Comparison of ENCODE assay signal across 8 mouse cellular contexts in the genomic region with DNA sequence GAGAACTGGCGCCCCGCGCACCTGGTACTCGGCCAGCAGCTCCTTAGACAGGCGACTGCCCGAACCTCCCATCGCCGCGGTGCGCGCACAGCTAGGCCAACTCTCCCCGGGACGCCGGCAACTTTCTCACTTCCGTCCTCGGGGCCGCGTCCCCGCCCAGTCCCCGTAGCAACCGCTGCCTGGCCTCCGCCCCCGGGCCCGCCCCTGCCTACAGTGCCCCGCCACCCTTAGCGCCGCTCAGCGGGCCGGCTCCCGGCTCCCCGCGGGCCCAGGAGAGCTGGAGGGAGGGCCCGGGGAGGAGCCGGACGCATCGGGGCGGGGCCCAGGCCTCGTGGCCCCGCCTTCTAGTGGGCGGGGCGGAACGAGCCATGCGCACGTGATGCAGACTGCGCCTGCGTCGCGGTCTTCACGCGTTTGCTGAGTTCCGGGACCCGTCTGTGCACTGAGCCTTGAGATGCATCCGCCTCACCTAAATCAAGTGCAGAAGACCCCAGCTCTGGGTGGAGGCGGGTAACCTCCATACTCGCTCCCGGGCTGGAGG. TPM values are rescaled to one million over a fixed set of nuclear protein-coding genes. Genes with fewer than 3 reads are reported as not detected.
DNase-seq lines count a peak whose midpoint lies in the region; ATAC-seq and TF ChIP-seq lines count a peak whose summit lies in the region.

A gene (minus strand): TSS at position 325 of the 541 bp plus-strand sequence.
A gene (plus strand): TSS at position 377 of the 541 bp plus-strand sequence.

- TF ChIP-seq EP300 in heart, adult 2 months (IDR thresholded peaks at IDR 0.05; ENCODE audit: insufficient read depth, low read depth, low read length) = peak; percentile 50; the same call in 1 of the 2 replicates

- H3K79me2 ChIP-seq in heart, adult 2 months (replicated peaks; ENCODE audit: control insufficient read depth, insufficient read depth, low read length) = no peaks in the 10 kb centered on the region; the same call in 1 of the 2 replicates

- peaks cover 10% of the 10 kb centered on the region for H3K36me3 ChIP-seq in embryonic facial prominence, embryonic 13.5 days
- H3K36me3 ChIP-seq in heart, adult 2 months (ENCODE audit: control insufficient read depth, insufficient read depth, low read length) = no peaks in the 10 kb centered on the region
- peaks cover 9% of the 10 kb centered on the region for H3K36me3 ChIP-seq in limb, embryonic 14.5 days (ENCODE audit: control insufficient read depth, insufficient read depth, low read length)
- 0 out of 2 replicates have a peak, but pooled peaks cover 3% of the 10 kb centered on the region for H3K36me3 ChIP-seq in midbrain, postnatal 0 days (ENCODE audit: insufficient read depth, low read length)

- H3K4me1 ChIP-seq in embryonic facial prominence, embryonic 13.5 days = peaks cover 25% of the 10 kb centered on the region
- H3K4me1 ChIP-seq in heart, adult 2 months (ENCODE audit: control insufficient read depth, insufficient read depth, low read length) = peaks cover 2% of the 10 kb centered on the region; the same call in 1 of the 2 replicates
- H3K4me1 ChIP-seq in limb, embryonic 14.5 days (ENCODE audit: control insufficient read depth, insufficient read depth, low read length) = peaks cover 11% of the 10 kb centered on the region
- H3K4me1 ChIP-seq in midbrain, postnatal 0 days (ENCODE audit: insufficient read depth, low read length) = no peaks in the 10 kb centered on the region

- H3K27ac ChIP-seq in embryonic facial prominence, embryonic 13.5 days = peak within 1 kb of the TSS; percentile 63
- H3K27ac ChIP-seq in heart, adult 2 months = peak within 1 kb of the TSS; percentile 69
- H3K27ac ChIP-seq in limb, embryonic 14.5 days (replicated peaks; ENCODE audit: low read depth, low read length) = no peak within 1 kb of the TSS; the same call in 1 of the 2 replicates
- H3K27ac ChIP-seq in midbrain, postnatal 0 days (ENCODE audit: low read depth, low read length) = peak within 1 kb of the TSS; percentile 67; the same call in 1 of the 2 replicates

- peak within 1 kb of the TSS; percentile 83 for H3K9ac ChIP-seq in embryonic facial prominence, embryonic 13.5 days
- H3K9ac ChIP-seq in heart, adult 2 months (ENCODE audit: low read depth, low read length) = peak within 1 kb of the TSS; percentile 71
- H3K9ac ChIP-seq in limb, embryonic 14.5 days (ENCODE audit: low read depth, low read length, severe bottlenecking) = peak within 1 kb of the TSS; percentile 62
- peak within 1 kb of the TSS; percentile 62 for H3K9ac ChIP-seq in midbrain, postnatal 0 days (replicated peaks; ENCODE audit: low read length, poor library complexity, severe bottlenecking)

- 0 out of 2 replicates have a peak, but pooled peaks cover 4% of the 10 kb centered on the region for H3K27me3 ChIP-seq in embryonic facial prominence, embryonic 13.5 days
- H3K27me3 ChIP-seq in heart, adult 2 months (ENCODE audit: control insufficient read depth, insufficient read depth, low read length) = no peaks in the 10 kb centered on the region
- H3K27me3 ChIP-seq in limb, embryonic 14.5 days (ENCODE audit: control insufficient read depth, insufficient read depth, low read length) = no peaks in the 10 kb centered on the region
- H3K27me3 ChIP-seq in midbrain, postnatal 0 days (ENCODE audit: insufficient read depth, low read length) = no peaks in the 10 kb centered on the region; the same call in 1 of the 2 replicates

- peak; percentile 97 for ATAC-seq in embryonic facial prominence, embryonic 13.5 days (ENCODE audit: insufficient number of reproducible peaks, insufficient read depth, low FRiP score, low TSS enrichment, low read depth)
- peak; percentile 98 for ATAC-seq in limb, embryonic 14.5 days (ENCODE audit: low FRiP score, low read depth)
- peak; percentile 95 for ATAC-seq in midbrain, postnatal 0 days (ENCODE audit: low FRiP score)

- peak; percentile 85 for TF ChIP-seq POLR2A in heart, adult 2 months (IDR thresholded peaks at IDR 0.05; ENCODE audit: insufficient read depth, low read depth, low read length)
- 0 out of 2 replicates have a peak, but pooled peaks have one; percentile 11 for TF ChIP-seq POLR2A in limb, embryonic 14.5 days (IDR thresholded peaks at IDR 0.05; ENCODE audit: borderline replicate concordance, extremely low read depth, insufficient read depth, insufficient read length)

- TF ChIP-seq CTCF in heart, adult 2 months (IDR thresholded peaks at IDR 0.05) = no peak
- TF ChIP-seq CTCF in midbrain, postnatal 0 days (IDR thresholded peaks at IDR 0.05) = no peak

- peak within 1 kb of the TSS; percentile 87 for H3K4me2 ChIP-seq in embryonic facial prominence, embryonic 13.5 days
- peak within 1 kb of the TSS; percentile 94 for H3K4me2 ChIP-seq in limb, embryonic 14.5 days (replicated peaks; ENCODE audit: low read depth, low read length, severe bottlenecking)
- H3K4me2 ChIP-seq in midbrain, postnatal 0 days (ENCODE audit: low read depth, low read length, poor library complexity, severe bottlenecking) = peak within 1 kb of the TSS; percentile 76

- peak; percentile 97 for DNase-seq in 3134 (ENCODE audit: extremely low read depth, insufficient read length, low spot score)
- peak; percentile 99 for DNase-seq in adrenal gland, postnatal 36 days
- peak; percentile 99 for DNase-seq in heart, adult 2 months
- peak; percentile 97 to 98 for DNase-seq in kidney, adult 8-10 months
- DNase-seq in limb, embryonic 14.5 days (ENCODE audit: low spot score) = peak; percentile 95
- peak; percentile 97 for DNase-seq in midbrain, postnatal 0 days (ENCODE audit: low spot score)
- peak; percentile 98 for DNase-seq in spleen, postnatal 14 days (ENCODE audit: low spot score in 2 of 2)

- H3K9me3 ChIP-seq in embryonic facial prominence, embryonic 13.5 days = no peaks in the 10 kb centered on the region
- H3K9me3 ChIP-seq in limb, embryonic 14.5 days (ENCODE audit: control insufficient read depth, low read length) = no peaks in the 10 kb centered on the region
- H3K9me3 ChIP-seq in midbrain, postnatal 0 days (ENCODE audit: low read length) = no peaks in the 10 kb centered on the region

- H3K4me3 ChIP-seq in embryonic facial prominence, embryonic 13.5 days = peak within 1 kb of the TSS; percentile 72
- H3K4me3 ChIP-seq in heart, adult 2 months = peak within 1 kb of the TSS; percentile 83
- peak within 1 kb of the TSS; percentile 66 for H3K4me3 ChIP-seq in limb, embryonic 14.5 days (replicated peaks; ENCODE audit: low read length)
- peak within 1 kb of the TSS; percentile 68 for H3K4me3 ChIP-seq in midbrain, postnatal 0 days (ENCODE audit: low read depth, low read length)

- intact Hi-C loops in heart, adult 2 months (cut with DNase I) = loop anchor here (1.0 to 2.0 kb wide), 3 partner anchors 14 to 62 kb away; a partner anchor contains a TSS

- under 1% methylated on average over 56 of the region's 56 CpGs for WGBS in embryonic facial prominence, embryonic 13.5 days
- 1% methylated on average over 40 of the region's 56 CpGs for WGBS in heart, adult 2 months
- under 1% methylated on average over 43 of the region's 56 CpGs for whole genome bisulfite sequencing in limb, embryonic 14.5 days
- WGBS in midbrain, postnatal 0 days = under 1% methylated on average over 56 of the region's 56 CpGs

RNA-seq across cellular contexts. Expression of the first gene that starts in this region (rescaled TPM):
- total RNA-seq in adrenal gland, postnatal 36 days (2021) = 10 to 100 TPM; 65.1 to 70.1 TPM
- 69.9 and 71.1 TPM in 2 replicates for polyA plus RNA-seq in embryonic facial prominence, embryonic 13.5 days (2015; fragmentation: Nextera tagmentation; extraction: Ambion mirVana)
- total RNA-seq in heart, adult 2 months (2021) = 10 to 100 TPM; 14.1 to 16.1 TPM
- 35.1 and 38.4 TPM in 2 replicates for polyA plus RNA-seq in heart, adult 2 months (2012; rRNA removed)
- 37.8 and 52.0 TPM in 2 replicates for polyA plus RNA-seq in limb, embryonic 14.5 days (2012; rRNA removed)
- 66.1 and 72.1 TPM in 2 replicates for polyA plus RNA-seq in limb, embryonic 14.5 days (2014; fragmentation: Nextera tagmentation; extraction: Ambion mirVana)
- total RNA-seq in midbrain, postnatal 0 days (2014; rRNA removed) = 15.2 and 22.3 TPM in 2 replicates
- polyA plus RNA-seq in midbrain, postnatal 0 days (2015; fragmentation: Nextera tagmentation; extraction: Ambion mirVana) = 30.6 and 33.7 TPM in 2 replicates

RNA-seq across cellular contexts. Expression of the second gene that starts in this region (rescaled TPM):
- total RNA-seq in adrenal gland, postnatal 36 days (2021) = 1 to 10 TPM; 3.8 to 3.9 TPM
- 3.8 TPM in 2 replicates for polyA plus RNA-seq in embryonic facial prominence, embryonic 13.5 days (2015; fragmentation: Nextera tagmentation; extraction: Ambion mirVana)
- total RNA-seq in heart, adult 2 months (2021) = 1 to 10 TPM; 1.5 to 2.2 TPM
- 1.4 and 1.5 TPM in 2 replicates for polyA plus RNA-seq in heart, adult 2 months (2012; rRNA removed)
- polyA plus RNA-seq in limb, embryonic 14.5 days (2012; rRNA removed) = 2.0 TPM in 2 replicates
- polyA plus RNA-seq in limb, embryonic 14.5 days (2014; fragmentation: Nextera tagmentation; extraction: Ambion mirVana) = 2.1 and 2.4 TPM in 2 replicates
- 5.9 and 7.4 TPM in 2 replicates for total RNA-seq in midbrain, postnatal 0 days (2014; rRNA removed)
- polyA plus RNA-seq in midbrain, postnatal 0 days (2015; fragmentation: Nextera tagmentation; extraction: Ambion mirVana) = 2.5 and 2.8 TPM in 2 replicates
